Mouse (Mus musculus) embryonic facial prominence, embryonic 14.5 days (tissue): ENCODE results near the gene Ppp1r13b. TPM values are rescaled to one million over a fixed set of nuclear protein-coding genes. Genes with fewer than 3 reads are reported as not detected.

ENCODE experiments used
- ATAC-seq: fragments of 200-750 bp; cut with Nextera tagmentation; 2 replicates; pipeline ENCODE4 v1.8.0; 2017; ENCODE audit warnings: low read depth, moderate number of reproducible peaks, moderate TSS enrichment
- DNase-seq: peaks from one replicate; pipeline ENCODE4 v3.0.0-alpha.2; 2015; ENCODE audit warnings: low spot score
- H3K27ac ChIP-seq: fragments of 300-500 bp; sonication (generic); replicated peaks from 2 replicates; pipeline ENCODE4 v1.5.1; 2014; ENCODE audit warnings: low read depth, mild to moderate bottlenecking, low read length, moderate library complexity
- H3K27me3 ChIP-seq: fragments of 300-500 bp; sonication (generic); replicated peaks from 2 replicates; pipeline ENCODE4 v1.6.1; 2014; ENCODE audit warnings: low read length; ENCODE audit not compliant: control insufficient read depth, insufficient read depth
- H3K36me3 ChIP-seq: fragments of 300-500 bp; sonication (generic); 2 replicates; pipeline ENCODE4 v1.6.1; 2014; ENCODE audit warnings: low read length, mixed read lengths; ENCODE audit not compliant: control insufficient read depth, insufficient read depth
- H3K4me1 ChIP-seq: fragments of 300-500 bp; sonication (generic); 2 replicates; pipeline ENCODE4 v1.6.1; 2014; ENCODE audit warnings: antibody characterized with exemption, low read length; ENCODE audit not compliant: control insufficient read depth, insufficient read depth
- H3K4me2 ChIP-seq: fragments of 300-500 bp; sonication (generic); 2 replicates; pipeline ENCODE4 v1.6.1; 2014; ENCODE audit warnings: low read depth, mild to moderate bottlenecking, low read length, moderate library complexity, mixed read lengths
- H3K4me3 ChIP-seq: fragments of 300-500 bp; sonication (generic); 2 replicates; pipeline ENCODE4 v1.5.1; 2014; ENCODE audit warnings: low read depth, mild to moderate bottlenecking, low read length
- H3K9ac ChIP-seq: fragments of 300-500 bp; sonication (generic); 2 replicates; pipeline ENCODE4 v1.6.1; 2014; ENCODE audit warnings: low read depth, mild to moderate bottlenecking, low read length, moderate library complexity, mixed read lengths
- H3K9me3 ChIP-seq: fragments of 300-500 bp; sonication (generic); 2 replicates; pipeline ENCODE4 v1.6.1; 2016; ENCODE audit warnings: low read length; ENCODE audit not compliant: control insufficient read depth
- WGBS: fragments of 180-500 bp; shearing (Covaris S2); extraction: QIAGEN DNeasy Blood & Tissue Kit; methylation state at CpG from one replicate; pipeline ENCODE4 v1.1.7; 2014; 5-methylcytosine and 5-hydroxymethylcytosine counted together
- polyA plus RNA-seq: library from polyadenylated mRNA; unstranded; fragments of >200 nt; fragmentation: Nextera tagmentation; extraction: Ambion mirVana; gene quantifications from 2 replicates; pipeline ENCODE4 v1.2.1, GENCODE M21; 2014

Gene Ppp1r13b
- polyA plus RNA-seq, 1 experiment from 2014 or later = 15.3 TPM

DNA sequence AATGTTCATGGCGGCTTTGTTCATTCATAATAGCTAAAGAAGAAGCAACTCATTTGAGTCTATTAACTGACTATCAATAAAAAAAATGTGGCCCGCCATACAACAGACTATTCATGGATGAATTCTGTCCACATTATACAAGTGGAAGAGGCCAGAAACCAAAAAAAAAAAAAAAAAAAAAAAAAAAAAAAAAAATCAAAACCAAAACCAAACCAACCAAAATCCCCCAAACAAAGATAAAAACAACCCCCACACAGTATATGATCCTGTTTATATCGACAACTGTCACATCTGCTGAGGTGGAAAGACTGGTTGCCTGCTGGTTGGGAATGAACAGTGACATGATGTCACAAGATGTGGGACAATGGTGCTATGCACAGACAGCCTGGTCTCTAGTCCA is 32.4 kb downstream of the Ppp1r13b start:
- Histone ChIP-seq H3K4me3 (no peak overlapping the region), H3K9ac (no peak overlapping the region), H3K27ac (no peak overlapping the region), H3K9me3 (no peaks in the 10 kb centered on the region), H3K27me3 (no peaks in the 10 kb centered on the region), H3K4me2 (no peak overlapping the region), H3K36me3 (peaks cover 14% of the 10 kb centered on the region), H3K4me1 (no peaks in the 10 kb centered on the region)
- no peak for DNase-seq
- WGBS = 81% methylated on average over 3 of the region's 3 CpGs
- no peak for ATAC-seq

DNA sequence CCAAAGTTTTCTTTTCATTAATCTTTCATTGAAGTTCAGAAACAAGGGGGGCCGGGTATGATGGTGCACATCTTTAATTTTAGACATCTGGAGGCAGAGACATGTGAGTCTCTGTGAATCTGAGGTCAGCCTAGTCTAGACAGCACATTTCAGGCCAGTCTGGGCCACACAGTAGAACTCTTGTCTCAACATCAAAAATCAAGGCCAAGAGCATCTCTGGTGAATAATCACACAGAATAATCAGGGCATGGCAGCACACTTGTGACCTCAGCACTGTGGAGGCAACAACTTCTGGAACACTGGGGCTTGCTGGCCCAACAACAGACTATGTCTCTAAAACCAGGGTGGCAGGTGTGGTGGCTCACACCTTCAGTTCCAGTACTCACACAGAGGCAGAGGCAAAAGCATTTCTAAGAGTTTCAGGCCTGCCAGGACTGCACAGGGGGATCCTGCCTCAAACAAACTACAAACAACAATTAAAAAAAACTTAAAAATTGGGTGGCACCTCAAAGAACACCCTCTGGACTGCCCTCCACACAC is 33.2 kb downstream of the Ppp1r13b start:
- WGBS = 45% methylated on average over 1 of the region's 1 CpGs
- DNase-seq (no peak), ATAC-seq (no peak)
- H3K27ac ChIP-seq = no peak overlapping the region
- H3K9me3 ChIP-seq = no peaks in the 10 kb centered on the region
- H3K36me3 ChIP-seq = peaks cover 14% of the 10 kb centered on the region
- no peaks in the 10 kb centered on the region for H3K4me1 ChIP-seq
- H3K9ac ChIP-seq = no peak overlapping the region
- H3K27me3 ChIP-seq = no peaks in the 10 kb centered on the region
- H3K4me3 ChIP-seq = no peak overlapping the region
- no peak overlapping the region for H3K4me2 ChIP-seq

DNA sequence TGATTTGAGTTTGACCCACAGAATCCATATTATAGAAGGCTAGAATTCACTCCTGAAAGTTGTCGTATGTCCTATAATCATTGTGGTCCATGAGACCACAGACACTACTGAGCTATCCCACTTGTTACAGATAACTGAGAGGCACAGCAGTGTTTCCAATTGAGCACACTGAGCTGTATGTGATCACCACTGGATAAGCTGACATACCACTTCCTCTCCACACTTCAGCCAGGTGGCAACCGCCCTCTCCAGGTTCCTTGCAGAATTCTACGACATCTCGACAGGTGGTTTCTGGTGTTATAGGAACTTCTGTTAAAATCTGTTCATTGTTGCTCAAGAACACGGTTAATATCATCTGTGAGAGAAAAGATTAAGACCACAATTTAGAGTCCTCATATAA is 35.8 kb downstream of the Ppp1r13b start:
- 88% methylated on average over 5 of the region's 5 CpGs for WGBS
- no peak for DNase-seq

DNA sequence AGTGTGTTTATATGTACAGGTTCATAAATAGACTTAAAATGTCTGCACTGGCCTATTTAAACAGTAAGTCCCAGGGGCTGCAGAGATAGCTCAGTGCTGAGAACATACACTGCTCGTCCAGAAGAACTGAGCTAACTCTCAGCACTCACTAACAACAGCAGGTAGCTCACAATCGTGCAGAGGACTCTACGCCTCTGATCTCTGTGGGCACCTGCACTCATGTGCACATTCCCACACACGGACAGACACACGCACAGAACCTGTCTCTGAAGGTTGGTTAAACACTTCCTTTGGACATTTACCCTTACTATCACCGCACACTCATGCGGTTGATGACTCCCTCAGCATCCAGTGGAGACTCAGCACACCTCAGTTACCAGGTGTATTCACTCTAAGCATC is 37.1 kb downstream of the Ppp1r13b start:
- 87% methylated on average over 7 of the region's 7 CpGs for WGBS
- no peaks in the 10 kb centered on the region for H3K27me3 ChIP-seq

More for the DNA sequence above, 35.8 kb downstream of the Ppp1r13b start:
- H3K9ac ChIP-seq = no peak overlapping the region
- H3K27ac ChIP-seq = no peak overlapping the region
- H3K9me3 ChIP-seq = no peaks in the 10 kb centered on the region
- no peak overlapping the region for H3K4me3 ChIP-seq
- H3K4me1 ChIP-seq = no peaks in the 10 kb centered on the region
- no peak for ATAC-seq
- no peak overlapping the region for H3K4me2 ChIP-seq
- no peaks in the 10 kb centered on the region for H3K27me3 ChIP-seq
- peaks cover 16% of the 10 kb centered on the region for H3K36me3 ChIP-seq

DNA sequence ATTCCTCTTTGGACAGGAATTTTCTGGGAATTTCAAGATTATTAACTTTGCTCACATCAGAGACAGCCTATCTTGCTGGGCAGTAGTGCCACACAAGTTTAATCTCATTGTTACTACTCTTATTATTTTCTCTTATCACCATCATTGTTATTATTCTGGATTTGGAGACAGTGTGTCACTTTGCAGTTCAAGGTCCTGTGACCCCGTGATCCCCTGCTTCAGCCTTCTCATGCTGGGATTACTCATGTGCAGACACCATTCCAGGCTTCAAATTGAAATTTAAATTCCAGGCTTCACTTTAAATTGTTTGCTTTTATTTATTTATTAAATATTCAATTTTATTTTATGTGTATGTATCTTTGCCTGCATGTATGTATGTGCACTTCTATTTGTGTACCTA is 38.1 kb downstream of the Ppp1r13b start:
- no peaks in the 10 kb centered on the region for H3K9me3 ChIP-seq
- no peak overlapping the region for H3K4me3 ChIP-seq
- H3K36me3 ChIP-seq = peaks cover 24% of the 10 kb centered on the region
- no peak overlapping the region for H3K4me2 ChIP-seq
- no peak overlapping the region for H3K27ac ChIP-seq
- no peaks in the 10 kb centered on the region for H3K27me3 ChIP-seq
- ATAC-seq (no peak), DNase-seq (no peak)
- WGBS = 87% methylated on average over 1 of the region's 1 CpGs
- no peak overlapping the region for H3K9ac ChIP-seq
- no peaks in the 10 kb centered on the region for H3K4me1 ChIP-seq

More for the DNA sequence above, 37.1 kb downstream of the Ppp1r13b start:
- Histone ChIP-seq H3K4me3 (no peak overlapping the region), H3K9me3 (no peaks in the 10 kb centered on the region), H3K4me2 (no peak overlapping the region), H3K36me3 (peaks cover 22% of the 10 kb centered on the region), H3K4me1 (no peaks in the 10 kb centered on the region), H3K27ac (no peak overlapping the region), H3K9ac (no peak overlapping the region)
- ATAC-seq (no peak), DNase-seq (no peak)

DNA sequence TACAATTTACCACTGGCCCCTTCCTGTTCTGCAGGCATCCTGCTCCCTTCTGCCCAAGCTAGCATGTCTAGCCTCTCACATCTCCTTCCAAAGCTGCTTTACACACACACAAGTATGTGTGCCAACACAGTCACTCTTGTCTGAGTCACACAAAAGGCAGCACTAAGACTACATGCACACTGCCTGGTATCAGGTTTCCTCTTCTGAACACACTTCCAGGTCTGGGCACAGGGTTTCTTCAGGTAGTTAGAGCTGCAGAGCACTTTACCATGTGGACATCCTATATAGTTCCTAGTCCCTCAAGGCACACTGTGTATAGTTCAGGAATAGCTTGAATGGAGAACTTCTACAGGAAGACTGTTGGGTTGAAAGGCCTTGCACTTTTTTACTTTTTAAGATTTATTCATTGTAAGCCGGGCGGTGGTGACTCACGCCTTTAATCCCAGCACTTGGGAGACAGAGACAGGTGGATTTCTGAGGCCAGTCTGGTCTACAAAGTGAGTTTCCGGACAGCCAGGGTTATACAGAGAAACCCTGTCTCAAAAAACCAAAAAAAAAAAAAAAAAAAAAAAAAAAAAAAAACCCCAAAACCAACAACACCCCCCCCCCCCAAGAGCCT is 43.6 kb downstream of the Ppp1r13b start:
- Histone ChIP-seq H3K9me3 (no peaks in the 10 kb centered on the region), H3K27me3 (no peaks in the 10 kb centered on the region), H3K36me3 (peaks cover 19% of the 10 kb centered on the region), H3K4me1 (no peaks in the 10 kb centered on the region), H3K27ac (no peak overlapping the region), H3K4me2 (no peak overlapping the region), H3K9ac (no peak overlapping the region), H3K4me3 (no peak overlapping the region)
- WGBS = 81% methylated on average over 4 of the region's 4 CpGs
- ATAC-seq (no peak), DNase-seq (no peak)

DNA sequence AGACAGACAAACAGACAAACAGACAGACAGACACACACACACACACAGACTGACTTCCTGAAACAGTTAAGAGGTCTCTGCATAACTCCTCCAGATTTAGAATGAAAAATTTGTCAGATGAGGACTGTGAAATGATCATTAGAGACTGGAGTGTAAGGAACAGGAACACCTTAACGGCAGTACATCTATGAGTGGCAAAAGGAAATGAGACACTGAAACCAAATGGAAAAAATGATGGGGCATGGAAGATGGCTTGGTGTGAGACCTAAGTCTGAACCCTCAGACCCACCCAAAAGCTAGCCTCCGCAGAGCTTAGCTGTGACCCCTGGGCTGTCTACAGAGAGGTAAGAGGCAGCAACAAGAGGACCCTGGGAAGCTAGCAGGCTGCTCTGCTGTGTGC is 52.5 kb downstream of the Ppp1r13b start:
- H3K9me3 ChIP-seq = no peaks in the 10 kb centered on the region
- ATAC-seq (no peak), DNase-seq (no peak)
- peaks cover 5% of the 10 kb centered on the region; the same call in 1 of the 2 replicates for H3K4me1 ChIP-seq
- no peak overlapping the region for H3K4me2 ChIP-seq
- H3K36me3 ChIP-seq = no peaks in the 10 kb centered on the region
- H3K27me3 ChIP-seq = no peaks in the 10 kb centered on the region
- 92% methylated on average over 2 of the region's 2 CpGs for WGBS
- no peak overlapping the region for H3K27ac ChIP-seq
- H3K4me3 ChIP-seq = no peak overlapping the region
- no peak overlapping the region for H3K9ac ChIP-seq

DNA sequence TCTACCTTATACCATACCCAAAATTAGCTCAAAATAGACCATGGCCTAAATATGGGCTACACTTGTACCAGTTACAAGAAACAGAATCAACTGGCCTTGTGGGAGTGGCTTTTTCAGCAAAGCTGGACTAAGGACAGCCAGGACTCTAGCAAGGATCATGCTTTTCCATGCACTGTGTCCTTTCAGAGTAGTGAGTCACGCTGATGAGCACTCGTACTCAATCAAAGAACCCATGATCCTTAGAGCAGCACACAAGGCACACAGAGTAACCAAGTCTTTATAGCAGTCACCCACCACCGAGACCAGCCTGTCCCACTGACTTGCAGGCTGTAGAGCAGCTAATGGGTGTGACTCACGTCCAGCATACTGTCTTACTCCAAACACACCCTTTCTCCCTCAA is 54.4 kb downstream of the Ppp1r13b start:
- no peak overlapping the region for H3K4me3 ChIP-seq
- no peaks in the 10 kb centered on the region for H3K9me3 ChIP-seq
- H3K4me1 ChIP-seq = peaks cover 5% of the 10 kb centered on the region; the same call in 1 of the 2 replicates
- DNase-seq (no peak), ATAC-seq (no peak)
- no peak overlapping the region for H3K4me2 ChIP-seq
- no peak overlapping the region for H3K27ac ChIP-seq
- H3K9ac ChIP-seq = no peak overlapping the region
- 69% methylated on average over 4 of the region's 4 CpGs for WGBS
- no peaks in the 10 kb centered on the region for H3K27me3 ChIP-seq
- no peaks in the 10 kb centered on the region for H3K36me3 ChIP-seq

DNA sequence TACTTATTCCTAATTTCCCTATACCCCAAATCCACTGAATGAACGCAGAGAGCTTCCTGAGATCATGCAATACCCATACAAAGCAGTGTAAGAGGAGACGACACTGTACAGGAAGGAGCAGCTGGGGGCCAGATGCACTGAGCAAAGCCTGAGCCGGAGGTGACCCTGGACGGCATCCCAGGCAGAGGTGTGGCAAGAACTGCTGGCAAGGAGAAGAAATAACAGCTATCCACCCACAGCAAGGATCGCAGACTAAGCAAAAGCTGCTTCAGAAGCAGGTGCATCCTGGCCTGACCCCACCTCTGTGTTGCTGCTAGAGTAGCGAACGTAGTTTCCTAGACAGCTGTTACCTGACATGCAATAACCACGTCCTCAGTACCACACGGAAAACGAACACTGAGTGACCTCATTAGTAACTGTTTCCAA is 54.9 kb downstream of the Ppp1r13b start:
- H3K9ac ChIP-seq = no peak overlapping the region
- no peaks in the 10 kb centered on the region for H3K9me3 ChIP-seq
- no peak overlapping the region for H3K4me3 ChIP-seq
- peak; percentile 75 for ATAC-seq
- no peak overlapping the region for H3K27ac ChIP-seq
- DNase-seq = peak; percentile 62
- peaks cover 5% of the 10 kb centered on the region; the same call in 1 of the 2 replicates for H3K4me1 ChIP-seq
- H3K27me3 ChIP-seq = no peaks in the 10 kb centered on the region
- no peaks in the 10 kb centered on the region for H3K36me3 ChIP-seq
- WGBS = 48% methylated on average over 10 of the region's 10 CpGs
- H3K4me2 ChIP-seq = no peak overlapping the region
